8 mouse cellular contexts compared by ENCODE assay signal in the genomic region with DNA sequence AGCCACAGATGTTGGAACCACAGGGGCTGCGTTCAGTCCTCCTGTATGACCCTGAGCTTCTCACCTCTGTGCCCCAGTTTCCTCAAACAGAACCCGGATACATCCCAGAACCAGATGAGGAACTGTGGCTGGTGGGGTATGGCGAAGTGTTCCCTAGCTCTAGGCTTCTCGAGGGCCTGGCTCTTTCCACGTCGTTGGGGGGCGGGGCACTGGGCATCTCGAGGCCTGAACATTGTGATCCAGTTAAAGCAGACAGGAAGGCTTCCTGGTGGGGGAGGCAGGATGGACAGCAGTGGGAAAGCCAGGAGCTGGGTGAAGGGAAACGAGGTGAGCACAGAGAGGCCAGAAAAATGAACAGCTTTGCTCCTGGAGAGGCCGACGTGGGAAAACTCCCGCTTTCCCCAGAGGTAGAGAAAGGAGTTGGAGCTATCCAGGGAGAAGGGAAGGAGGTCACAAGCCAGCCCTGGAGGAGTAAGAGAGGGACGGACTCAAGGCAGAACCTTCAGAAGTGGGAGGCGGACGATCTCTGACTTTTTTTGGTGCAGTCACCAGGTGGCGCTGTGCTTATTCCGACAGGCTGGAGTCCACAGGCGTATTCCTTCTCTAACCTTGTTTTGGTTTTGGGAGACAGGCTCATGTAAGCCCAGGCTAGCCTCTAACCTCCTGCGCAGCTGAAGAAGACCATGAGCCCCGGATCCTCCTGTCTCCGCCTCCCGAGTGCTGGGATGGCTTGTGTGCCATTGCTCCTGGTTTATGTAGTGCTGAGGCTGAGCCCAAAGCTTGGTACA. TPM values are rescaled to one million over a fixed set of nuclear protein-coding genes. Genes with fewer than 3 reads are reported as not detected.
DNase-seq lines count a peak whose midpoint lies in the region; ATAC-seq and TF ChIP-seq lines count a peak whose summit lies in the region.

No protein-coding gene starts in this region.

- peak; percentile 64; the same call in 1 of the 2 replicates for TF ChIP-seq CTCF in thymus, adult 2 months (IDR thresholded peaks at IDR 0.05; ENCODE audit: borderline replicate concordance, control insufficient read depth, extremely low read depth, insufficient read depth, low read length, poor library complexity)

- intact Hi-C loops in left cerebral cortex, postnatal 4 days (cut with DNase I): no loop called here

- no peaks in the 10 kb centered on the region; the same call in 1 of the 2 replicates for H3K27me3 ChIP-seq in thymus, adult 2 months (ENCODE audit: control insufficient read depth, insufficient read depth, low read length)
- H3K27me3 ChIP-seq in intestine, embryonic 16.5 days (replicated peaks; ENCODE audit: control insufficient read depth, insufficient read depth, low read length): 0 out of 2 replicates have a peak, but pooled peaks cover 3% of the 10 kb centered on the region
- H3K27me3 ChIP-seq in midbrain, embryonic 12.5 days: peaks cover 42% of the 10 kb centered on the region

- no peaks in the 10 kb centered on the region for H3K36me3 ChIP-seq in thymus, adult 2 months (ENCODE audit: control insufficient read depth, insufficient read depth, low read length)
- H3K36me3 ChIP-seq in intestine, embryonic 16.5 days (ENCODE audit: control insufficient read depth, insufficient read depth, low read length): no peaks in the 10 kb centered on the region
- no peaks in the 10 kb centered on the region for H3K36me3 ChIP-seq in midbrain, embryonic 12.5 days

- H3K4me2 ChIP-seq in intestine, embryonic 16.5 days (ENCODE audit: low read depth, low read length): no peak overlapping the region
- no peak overlapping the region for H3K4me2 ChIP-seq in midbrain, embryonic 12.5 days (replicated peaks)

- no peak overlapping the region for H3K4me3 ChIP-seq in thymus, adult 2 months (ENCODE audit: control insufficient read depth, insufficient read depth, low read length)
- H3K4me3 ChIP-seq in intestine, embryonic 16.5 days (ENCODE audit: low read length): no peak overlapping the region
- no peak overlapping the region for H3K4me3 ChIP-seq in midbrain, embryonic 12.5 days

- peak overlapping the region; percentile 44 for H3K9ac ChIP-seq in intestine, embryonic 16.5 days (ENCODE audit: low read depth, low read length)
- H3K9ac ChIP-seq in midbrain, embryonic 12.5 days (replicated peaks): no peak overlapping the region

- H3K27ac ChIP-seq in thymus, adult 2 months (ENCODE audit: control insufficient read depth, insufficient read depth, low read length): no peak overlapping the region
- H3K27ac ChIP-seq in intestine, embryonic 16.5 days (ENCODE audit: low read length): no peak overlapping the region
- H3K27ac ChIP-seq in midbrain, embryonic 12.5 days (replicated peaks): no peak overlapping the region

- DNase-seq in thymus, adult 2 months: peak; percentile 67
- no peak for DNase-seq in thymus, adult 18-20 months
- peak; percentile 90 to 93 for DNase-seq in cerebellum, postnatal 10 days
- peak; percentile 85 for DNase-seq in gastrocnemius, adult 18-20 months (ENCODE audit: low spot score)
- DNase-seq in left cerebral cortex, postnatal 4 days: peak; percentile 83
- DNase-seq in spleen, adult 18-20 months: peak; percentile 49 to 77

- TF ChIP-seq POLR2A in thymus, adult 2 months (IDR thresholded peaks at IDR 0.05; ENCODE audit: control insufficient read depth, extremely low read depth, insufficient read depth, low read length, poor library complexity): no peak

- WGBS in thymus, adult 2 months: 30% methylated on average over 22 of the region's 22 CpGs
- 20% methylated on average over 22 of the region's 22 CpGs for WGBS in intestine, embryonic 16.5 days
- WGBS in midbrain, embryonic 12.5 days: 17% methylated on average over 22 of the region's 22 CpGs

- H3K9me3 ChIP-seq in intestine, embryonic 16.5 days (ENCODE audit: control insufficient read depth, low read length): no peaks in the 10 kb centered on the region
- H3K9me3 ChIP-seq in midbrain, embryonic 12.5 days: no peaks in the 10 kb centered on the region

- peaks cover 8% of the 10 kb centered on the region for H3K4me1 ChIP-seq in thymus, adult 2 months (replicated peaks; ENCODE audit: control insufficient read depth, insufficient read depth, low read length)
- peaks cover 24% of the 10 kb centered on the region for H3K4me1 ChIP-seq in intestine, embryonic 16.5 days (ENCODE audit: control insufficient read depth, insufficient read depth, low read length)
- H3K4me1 ChIP-seq in midbrain, embryonic 12.5 days: peaks cover 12% of the 10 kb centered on the region

- 0 out of 2 replicates have a peak, but pooled peaks have one; percentile 23 for ATAC-seq in intestine, embryonic 16.5 days
- peak; percentile 41; the same call in 1 of the 2 replicates for ATAC-seq in midbrain, embryonic 12.5 days (ENCODE audit: low FRiP score, low read depth)

RNA-seq across cellular contexts. Expression of gene Elane, which starts 2.6 kb away (rescaled TPM):
- polyA plus RNA-seq in thymus, adult 2 months (2012; rRNA removed): 3.7 and 8.9 TPM in 2 replicates
- total RNA-seq in gastrocnemius, adult 18-20 months (2021): not detected
- 0.42 and 2.4 TPM in 2 replicates for polyA plus RNA-seq in intestine, embryonic 16.5 days (2015; fragmentation: Nextera tagmentation; extraction: Ambion mirVana)
- not detected for total RNA-seq in left cerebral cortex, postnatal 4 days (2021)
- not detected in 2 replicates for polyA plus RNA-seq in midbrain, embryonic 12.5 days (2016; fragmentation: Nextera tagmentation; extraction: Ambion mirVana)

RNA-seq across cellular contexts. Expression of gene Cfd, which starts 7.2 kb away (rescaled TPM):
- polyA plus RNA-seq in thymus, adult 2 months (2012; rRNA removed): 1,248 and 1,398 TPM in 2 replicates
- total RNA-seq in gastrocnemius, adult 18-20 months (2021): 100 to 1,000 TPM in 1 of 2 experiments, 10 to 100 TPM in 1; 46.0 to 111 TPM
- polyA plus RNA-seq in intestine, embryonic 16.5 days (2015; fragmentation: Nextera tagmentation; extraction: Ambion mirVana): not detected in 2 replicates
- total RNA-seq in left cerebral cortex, postnatal 4 days (2021): not detected
- polyA plus RNA-seq in midbrain, embryonic 12.5 days (2016; fragmentation: Nextera tagmentation; extraction: Ambion mirVana): not detected in 2 replicates

RNA-seq across cellular contexts. Expression of gene Plppr3, which starts 9.1 kb away (rescaled TPM):
- 1.1 and 1.9 TPM in 2 replicates for polyA plus RNA-seq in thymus, adult 2 months (2012; rRNA removed)
- under 1 TPM; 0.11 to 0.17 TPM for total RNA-seq in gastrocnemius, adult 18-20 months (2021)
- 25.5 and 28.2 TPM in 2 replicates for polyA plus RNA-seq in intestine, embryonic 16.5 days (2015; fragmentation: Nextera tagmentation; extraction: Ambion mirVana)
- 100 to 1,000 TPM; 277 to 305 TPM for total RNA-seq in left cerebral cortex, postnatal 4 days (2021)
- polyA plus RNA-seq in midbrain, embryonic 12.5 days (2016; fragmentation: Nextera tagmentation; extraction: Ambion mirVana): 296 and 302 TPM in 2 replicates

RNA-seq across cellular contexts. Expression of gene Prtn3, which starts 9.2 kb away (rescaled TPM):
- 5.3 and 9.2 TPM in 2 replicates for polyA plus RNA-seq in thymus, adult 2 months (2012; rRNA removed)
- total RNA-seq in gastrocnemius, adult 18-20 months (2021): not detected
- 2.7 and 2.8 TPM in 2 replicates for polyA plus RNA-seq in intestine, embryonic 16.5 days (2015; fragmentation: Nextera tagmentation; extraction: Ambion mirVana)
- total RNA-seq in left cerebral cortex, postnatal 4 days (2021): 1 to 10 TPM; 6.9 to 7.0 TPM
- 14.3 and 16.7 TPM in 2 replicates for polyA plus RNA-seq in midbrain, embryonic 12.5 days (2016; fragmentation: Nextera tagmentation; extraction: Ambion mirVana)

RNA-seq across cellular contexts. Expression of gene Med16, which starts 25.2 kb away (rescaled TPM):
- polyA plus RNA-seq in thymus, adult 2 months (2012; rRNA removed): 103 and 121 TPM in 2 replicates
- total RNA-seq in gastrocnemius, adult 18-20 months (2021): 10 to 100 TPM; 31.2 to 32.8 TPM
- 34.1 and 37.2 TPM in 2 replicates for polyA plus RNA-seq in intestine, embryonic 16.5 days (2015; fragmentation: Nextera tagmentation; extraction: Ambion mirVana)
- total RNA-seq in left cerebral cortex, postnatal 4 days (2021): 10 to 100 TPM; 56.4 to 59.6 TPM
- polyA plus RNA-seq in midbrain, embryonic 12.5 days (2016; fragmentation: Nextera tagmentation; extraction: Ambion mirVana): 65.4 and 68.4 TPM in 2 replicates

Comparison
In these comparisons a context has a peak if more than half of its experiments do, and no peak if none do; other contexts are left out.
1. DNase-seq: peak in thymus, adult 2 months (single experiment), cerebellum, postnatal 10 days (2 of 2), gastrocnemius, adult 18-20 months (single experiment), left cerebral cortex, postnatal 4 days (single experiment) and spleen, adult 18-20 months (2 of 2); none in thymus, adult 18-20 months (0 of 2).
2. RNA of gene Cfd, which starts 7.2 kb away (polyA plus RNA-seq): 1,248 to 1,398 TPM in thymus, adult 2 months; not detected in intestine, embryonic 16.5 days and not detected in midbrain, embryonic 12.5 days; every median in the first group is over 1,000 times any median in the second.